Mouse (Mus musculus) C2C12 (cell line): Measurements from ENCODE around the gene Mdh2. TPM values are rescaled to one million over a fixed set of nuclear protein-coding genes. Genes with fewer than 3 reads are reported as not detected.

ENCODE experiments used
- H3K27me3 ChIP-seq: one replicate; pipeline ENCODE4 v1.6.1; 2011; ENCODE audit not compliant: control insufficient read depth, insufficient read depth, insufficient read length
- H3K36me3 ChIP-seq: one replicate; pipeline ENCODE4 v1.6.1; 2011; ENCODE audit not compliant: control insufficient read depth, insufficient read depth
- H3K4me3 ChIP-seq: one replicate; pipeline ENCODE4 v1.5.1; 2011; ENCODE audit warnings: mild to moderate bottlenecking, control low read depth; ENCODE audit not compliant: poor library complexity, insufficient read depth, severe bottlenecking
- H3K79me2 ChIP-seq: one replicate; pipeline ENCODE4 v1.6.1; 2011; ENCODE audit not compliant: control insufficient read depth, insufficient read depth
- H3K79me3 ChIP-seq: one replicate; pipeline ENCODE4 v1.6.1; 2011; ENCODE audit warnings: low read depth, control low read depth
- H3ac ChIP-seq: one replicate; pipeline ENCODE3; 2011; ENCODE audit warnings: low read depth; ENCODE audit not compliant: control insufficient read depth, insufficient read length
- CEBPB ChIP-seq: IDR thresholded peaks from one replicate; pipeline ENCODE4 v1.6.1; 2011; ENCODE audit warnings: low read depth, mild to moderate bottlenecking, control low read depth, moderate library complexity
- CTCF ChIP-seq: IDR thresholded peaks from one replicate; pipeline ENCODE4 v1.5.1; 2011; ENCODE audit not compliant: control insufficient read depth, insufficient read depth, insufficient read length
- FOSL1 ChIP-seq: IDR thresholded peaks from one replicate; pipeline ENCODE4 v1.8.0; 2011; ENCODE audit warnings: mild to moderate bottlenecking, low read length; ENCODE audit not compliant: poor library complexity, insufficient read depth, severe bottlenecking
- MAX ChIP-seq: IDR thresholded peaks from one replicate; pipeline ENCODE4 v1.6.1; 2011; ENCODE audit warnings: mild to moderate bottlenecking, control low read depth
- MYOD1 ChIP-seq: IDR thresholded peaks from one replicate; pipeline ENCODE4 v1.6.1; 2011; ENCODE audit warnings: low read depth; ENCODE audit not compliant: control insufficient read depth, insufficient read length
- MYOG ChIP-seq: IDR thresholded peaks from one replicate; pipeline ENCODE4 v1.6.1; 2011; ENCODE audit not compliant: control insufficient read depth, insufficient read length; ENCODE audit errors: extremely low read depth
- USF1 ChIP-seq: IDR thresholded peaks from one replicate; pipeline ENCODE4 v1.6.1; 2011; ENCODE audit warnings: low read depth, mild to moderate bottlenecking, control low read depth, moderate library complexity
- polyA plus RNA-seq: library from polyadenylated mRNA; unstranded; fragments of >200 nt; fragmentation: generic; extraction: Trizol; gene quantifications from one replicate; pipeline ENCODE4 v1.2.1, GENCODE M21; 2012; ENCODE audit warnings: missing spikeins

The Mdh2 gene
- polyA plus RNA-seq, 1 experiment = 700 TPM

DNA sequence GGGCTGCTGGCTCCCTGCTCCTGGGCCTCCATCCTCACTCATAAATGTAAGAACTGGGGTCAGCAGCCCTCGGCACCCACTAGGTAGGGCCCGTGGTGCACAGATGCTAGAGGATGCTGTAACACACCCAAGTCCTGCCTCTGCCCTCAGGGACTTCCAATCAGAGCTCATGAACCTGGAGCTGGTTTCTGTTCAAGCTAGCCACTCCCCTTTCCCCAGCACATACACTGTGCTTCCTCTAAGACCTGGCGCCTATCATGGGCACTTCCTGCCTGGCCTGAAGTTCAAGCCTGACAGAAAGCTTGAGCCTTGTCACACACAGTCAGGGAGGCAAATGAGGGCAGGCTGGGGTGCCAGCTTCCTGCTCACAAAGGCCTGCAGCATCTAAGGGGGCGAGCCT is 45.2 kb upstream of the Mdh2 start:
- TF ChIP-seq USF1 (no peak), MYOG (no peak), FOSL1 (no peak), CTCF (no peak), CEBPB (no peak), MAX (no peak), MYOD1 (no peak)
- Histone ChIP-seq H3K36me3 (peaks cover 62% of the 10 kb centered on the region), H3K27me3 (no peaks in the 10 kb centered on the region), H3ac (no peak overlapping the region), H3K79me3 (no peaks in the 10 kb centered on the region), H3K4me3 (no peak overlapping the region), H3K79me2 (no peaks in the 10 kb centered on the region)

DNA sequence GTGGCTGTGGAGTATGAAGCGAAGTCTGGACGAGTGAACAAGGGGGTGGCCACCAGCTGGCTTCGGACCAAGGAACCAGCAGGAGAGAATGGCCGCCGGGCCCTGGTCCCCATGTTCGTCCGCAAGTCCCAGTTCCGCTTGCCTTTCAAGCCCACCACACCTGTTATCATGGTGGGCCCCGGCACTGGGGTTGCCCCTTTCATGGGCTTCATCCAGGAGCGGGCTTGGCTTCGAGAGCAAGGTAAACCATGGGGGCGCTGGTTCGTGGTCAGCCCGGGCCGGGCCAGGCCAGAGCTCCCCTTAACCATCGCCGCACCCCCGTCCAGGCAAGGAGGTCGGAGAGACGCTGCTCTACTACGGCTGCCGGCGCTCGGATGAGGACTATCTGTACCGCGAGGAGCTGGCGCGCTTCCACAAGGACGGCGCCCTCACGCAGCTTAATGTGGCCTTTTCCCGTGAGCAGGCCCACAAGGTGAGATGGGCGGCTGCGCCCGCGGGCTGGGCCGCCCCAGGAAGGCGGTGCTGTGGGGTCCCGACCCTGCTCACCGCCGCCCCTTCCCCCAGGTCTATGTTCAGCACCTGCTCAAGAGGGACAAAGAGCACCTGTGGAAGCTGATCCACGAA is 44.1 kb upstream of the Mdh2 start:
- Histone ChIP-seq H3K36me3 (peaks cover 60% of the 10 kb centered on the region), H3K79me2 (no peaks in the 10 kb centered on the region), H3K27me3 (no peaks in the 10 kb centered on the region), H3K4me3 (no peak overlapping the region), H3K79me3 (no peaks in the 10 kb centered on the region), H3ac (no peak overlapping the region)
- TF ChIP-seq MYOG (no peak), MYOD1 (no peak)

DNA sequence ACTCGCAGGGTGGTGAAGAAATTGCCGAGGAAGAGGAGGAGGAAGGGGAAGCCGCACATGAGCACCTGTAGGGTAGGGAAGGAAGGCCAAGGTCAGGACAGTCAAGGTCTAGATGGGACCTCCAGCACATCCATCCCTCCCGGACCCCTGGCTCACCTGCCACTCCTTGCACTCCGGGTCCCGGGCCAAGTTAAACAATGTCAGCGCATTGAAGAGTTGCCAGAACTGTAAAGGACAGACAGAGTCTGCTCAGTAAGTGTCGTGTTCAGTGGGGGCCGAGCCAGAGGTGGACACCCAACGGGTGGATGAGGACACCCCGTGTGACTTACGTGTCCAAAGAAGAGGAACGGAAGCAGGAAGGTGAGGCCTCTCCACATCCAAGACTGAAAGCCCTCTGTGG is 42.5 kb upstream of the Mdh2 start:
- Histone ChIP-seq H3K27me3 (no peaks in the 10 kb centered on the region), H3ac (no peak overlapping the region), H3K36me3 (peaks cover 53% of the 10 kb centered on the region), H3K4me3 (no peak overlapping the region), H3K79me3 (no peaks in the 10 kb centered on the region), H3K79me2 (no peaks in the 10 kb centered on the region)
- TF ChIP-seq MAX = no peak
- TF ChIP-seq CEBPB = no peak
- TF ChIP-seq MYOG = no peak
- TF ChIP-seq USF1 = no peak
- TF ChIP-seq CTCF = no peak
- no peak for TF ChIP-seq FOSL1
- TF ChIP-seq MYOD1 = no peak

DNA sequence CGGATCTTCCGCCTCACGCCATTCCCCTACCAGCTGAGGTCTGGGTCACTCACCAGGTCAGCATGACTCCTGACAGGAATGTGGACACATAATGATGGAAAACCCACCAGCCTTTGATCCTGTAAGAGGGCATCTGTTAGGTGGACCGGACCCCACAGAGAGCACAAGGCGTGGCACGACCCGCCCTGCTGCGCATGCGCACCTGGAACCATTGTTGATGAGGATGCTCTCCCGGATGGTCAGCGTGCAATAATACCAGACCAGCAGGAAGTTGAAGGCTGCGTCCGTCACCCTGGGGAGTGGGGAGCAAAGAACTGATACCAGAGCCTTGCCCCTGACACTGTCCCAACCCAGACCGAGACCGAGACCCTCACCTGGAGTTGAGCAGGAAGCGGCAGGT is 41.7 kb upstream of the Mdh2 start:
- Histone ChIP-seq H3ac (no peak overlapping the region), H3K79me2 (no peaks in the 10 kb centered on the region), H3K79me3 (no peaks in the 10 kb centered on the region), H3K36me3 (peaks cover 53% of the 10 kb centered on the region), H3K27me3 (no peaks in the 10 kb centered on the region), H3K4me3 (no peak overlapping the region)
- TF ChIP-seq CTCF (no peak), FOSL1 (no peak), MYOD1 (no peak), MYOG (no peak), USF1 (no peak), MAX (no peak), CEBPB (no peak)

DNA sequence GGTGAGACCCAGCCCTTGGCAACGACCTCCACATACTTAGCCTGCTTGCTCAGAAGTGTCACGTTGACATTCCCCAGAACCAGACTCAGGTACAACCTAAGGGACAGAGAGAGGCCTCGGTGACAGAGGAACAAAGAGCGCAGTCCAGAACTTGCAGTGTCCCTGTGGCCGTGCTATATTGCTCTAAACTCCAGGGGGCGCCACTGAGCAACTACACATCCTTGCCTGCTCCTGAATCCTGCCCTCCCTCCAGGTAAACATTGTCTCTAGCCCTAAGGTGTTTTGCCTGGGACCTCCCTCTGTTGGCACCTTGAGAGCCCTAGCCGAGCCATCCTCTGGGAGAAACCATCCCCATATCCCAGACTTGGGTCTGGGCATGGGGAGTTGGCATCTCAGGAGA is 41.1 kb upstream of the Mdh2 start:
- TF ChIP-seq MAX (no peak), FOSL1 (no peak)
- no peak overlapping the region for H3K4me3 ChIP-seq
- peaks cover 58% of the 10 kb centered on the region for H3K36me3 ChIP-seq
- H3K79me2 ChIP-seq = peaks cover under 1% of the 10 kb centered on the region
- no peak overlapping the region for H3ac ChIP-seq
- no peaks in the 10 kb centered on the region for H3K79me3 ChIP-seq
- H3K27me3 ChIP-seq = no peaks in the 10 kb centered on the region

DNA sequence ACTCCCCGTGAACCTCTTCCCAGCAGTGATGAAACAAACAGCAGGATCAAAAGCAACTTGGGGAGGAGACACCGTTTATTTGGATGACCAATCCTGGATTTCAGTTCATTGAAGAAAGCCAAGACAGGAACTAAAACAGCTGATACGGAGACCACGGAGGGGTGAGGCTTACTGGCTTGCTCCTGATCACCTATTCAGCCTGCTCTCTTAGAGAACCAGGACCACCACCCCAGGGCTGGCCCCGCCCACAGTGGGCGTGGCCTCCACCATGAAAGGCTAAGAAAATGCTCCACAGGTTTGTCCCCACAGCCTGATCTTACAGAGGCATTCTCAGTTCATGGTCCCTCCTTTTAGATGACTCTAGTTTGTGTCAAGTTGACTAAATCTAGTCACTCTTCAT is 40.0 kb upstream of the Mdh2 start:
- Histone ChIP-seq H3K79me2 (peaks cover 11% of the 10 kb centered on the region), H3ac (no peak overlapping the region), H3K4me3 (no peak overlapping the region), H3K36me3 (peaks cover 52% of the 10 kb centered on the region), H3K27me3 (no peaks in the 10 kb centered on the region), H3K79me3 (peaks cover 2% of the 10 kb centered on the region)
- TF ChIP-seq CEBPB (no peak), CTCF (no peak), FOSL1 (no peak), MYOD1 (no peak), MAX (no peak), USF1 (no peak), MYOG (no peak)
